Mouse (Mus musculus) intestine, postnatal 0 days (tissue): Measurements from ENCODE around the gene Cda. TPM values are rescaled to one million over a fixed set of nuclear protein-coding genes. Genes with fewer than 3 reads are reported as not detected.

Source experiments
- ATAC-seq: fragments of 200-750 bp; cut with Nextera tagmentation; 2 replicates; pipeline ENCODE4 v1.8.0; 2017; ENCODE audit warnings: mild to moderate bottlenecking, moderate TSS enrichment, moderate library complexity
- H3K27ac ChIP-seq: fragments of 300-500 bp; sonication (generic); 2 replicates; pipeline ENCODE4 v1.5.1; 2014; ENCODE audit warnings: mild to moderate bottlenecking, low read depth, low read length, moderate library complexity
- H3K27me3 ChIP-seq: fragments of 300-500 bp; sonication (generic); replicated peaks from 2 replicates; pipeline ENCODE4 v1.6.1; 2014; ENCODE audit warnings: low read length, mixed read lengths; ENCODE audit not compliant: control insufficient read depth, insufficient read depth
- H3K36me3 ChIP-seq: fragments of 300-500 bp; sonication (generic); 2 replicates; pipeline ENCODE4 v1.6.1; 2014; ENCODE audit warnings: mild to moderate bottlenecking, moderate library complexity; ENCODE audit not compliant: control insufficient read depth, insufficient read depth
- H3K4me1 ChIP-seq: fragments of 300-500 bp; sonication (generic); replicated peaks from 2 replicates; pipeline ENCODE4 v1.6.1; 2014; ENCODE audit warnings: antibody characterized with exemption, low read length, mixed read lengths; ENCODE audit not compliant: control insufficient read depth, insufficient read depth
- H3K4me2 ChIP-seq: fragments of 300-500 bp; sonication (generic); replicated peaks from 2 replicates; pipeline ENCODE4 v1.6.1; 2014; ENCODE audit warnings: low read depth, mild to moderate bottlenecking, moderate library complexity
- H3K4me3 ChIP-seq: fragments of 300-500 bp; sonication (generic); 2 replicates; pipeline ENCODE4 v1.5.1; 2014; ENCODE audit warnings: low read depth, low read length
- H3K9ac ChIP-seq: fragments of 300-500 bp; sonication (generic); 2 replicates; pipeline ENCODE4 v1.6.1; 2014; ENCODE audit warnings: mild to moderate bottlenecking, low read depth, low read length
- H3K9me3 ChIP-seq: fragments of 300-500 bp; sonication (generic); 2 replicates; pipeline ENCODE4 v1.6.1; 2016; ENCODE audit warnings: mixed run types; ENCODE audit not compliant: control insufficient read depth
- CTCF ChIP-seq: sonication (generic); IDR thresholded peaks from 2 replicates; pipeline ENCODE4 v1.5.1; 2016; ENCODE audit warnings: low read depth, mild to moderate bottlenecking, control low read depth, antibody characterized with exemption, moderate library complexity
- WGBS: fragments of 180-500 bp; shearing (Covaris S2); extraction: QIAGEN DNeasy Blood & Tissue Kit; methylation state at CpG from one replicate; pipeline ENCODE4 v1.1.7; 2014; 5-methylcytosine and 5-hydroxymethylcytosine counted together
- polyA plus RNA-seq: library from polyadenylated mRNA; unstranded; fragments of >200 nt; fragmentation: Nextera tagmentation; extraction: Ambion mirVana; gene quantifications from 2 replicates; pipeline ENCODE4 v1.2.1, GENCODE M21; 2015

Cda gene
- polyA plus RNA-seq, 1 experiment from 2014 or later: 37.5 TPM

GRCm38 (mm10) chr4:138325466-138326076 is 42.2 kb downstream of the Cda start:
- H3K4me3 ChIP-seq: peak overlapping the region; percentile 96
- no peaks in the 10 kb centered on the region for H3K9me3 ChIP-seq
- no peak for TF ChIP-seq CTCF
- H3K4me2 ChIP-seq: peak overlapping the region; percentile 78
- no peaks in the 10 kb centered on the region for H3K27me3 ChIP-seq
- H3K9ac ChIP-seq: peak overlapping the region; percentile 99
- peak overlapping the region; percentile 100 for H3K27ac ChIP-seq
- H3K4me1 ChIP-seq: peaks cover 4% of the 10 kb centered on the region; the same call in 1 of the 2 replicates
- peaks cover 1% of the 10 kb centered on the region; the same call in 1 of the 2 replicates for H3K36me3 ChIP-seq
- under 1% methylated on average over 43 of the region's 45 CpGs for WGBS
- peak; percentile 89 for ATAC-seq

GRCm38 (mm10) chr4:138324451-138324850 is 43.3 kb downstream of the Cda start:
- Histone ChIP-seq H3K9me3 (no peaks in the 10 kb centered on the region), H3K4me2 (no peak overlapping the region), H3K4me1 (peaks cover 4% of the 10 kb centered on the region; the same call in 1 of the 2 replicates), H3K9ac (no peak overlapping the region), H3K4me3 (no peak overlapping the region), H3K27ac (no peak overlapping the region), H3K27me3 (no peaks in the 10 kb centered on the region), H3K36me3 (peaks cover 5% of the 10 kb centered on the region; the same call in 1 of the 2 replicates)
- no peak for ATAC-seq
- no peak for TF ChIP-seq CTCF
- WGBS: 87% methylated on average over 3 of the region's 3 CpGs

- Histone ChIP-seq H3K4me2 (no peak overlapping the region), H3K27ac (no peak overlapping the region), H3K9me3 (no peaks in the 10 kb centered on the region), H3K4me1 (peaks cover 4% of the 10 kb centered on the region; the same call in 1 of the 2 replicates), H3K9ac (no peak overlapping the region), H3K27me3 (no peaks in the 10 kb centered on the region), H3K36me3 (peaks cover 5% of the 10 kb centered on the region; the same call in 1 of the 2 replicates), H3K4me3 (no peak overlapping the region)
- no peak for TF ChIP-seq CTCF
- ATAC-seq: no peak
- whole genome bisulfite sequencing: 37% methylated on average over 4 of the region's 4 CpGs
Measured at GRCm38 (mm10) chr4:138323753-138324152, 44.0 kb downstream of the Cda start.

- no peak overlapping the region for H3K4me2 ChIP-seq
- no peak for ATAC-seq
- no peak for TF ChIP-seq CTCF
- H3K36me3 ChIP-seq: peaks cover 10% of the 10 kb centered on the region; the same call in 1 of the 2 replicates
- H3K27ac ChIP-seq: no peak overlapping the region
- H3K9ac ChIP-seq: no peak overlapping the region
- no peaks in the 10 kb centered on the region for H3K27me3 ChIP-seq
- peaks cover 4% of the 10 kb centered on the region; the same call in 1 of the 2 replicates for H3K4me1 ChIP-seq
- H3K4me3 ChIP-seq: no peak overlapping the region
- H3K9me3 ChIP-seq: no peaks in the 10 kb centered on the region
- 58% methylated on average over 4 of the region's 4 CpGs for WGBS
Measured at GRCm38 (mm10) chr4:138322692-138323091, 45.1 kb downstream of the Cda start.

GRCm38 (mm10) chr4:138321488-138321887 is 46.3 kb downstream of the Cda start:
- TF ChIP-seq CTCF: no peak
- no peak for ATAC-seq
- H3K4me3 ChIP-seq: no peak overlapping the region
- H3K27ac ChIP-seq: no peak overlapping the region
- H3K4me2 ChIP-seq: no peak overlapping the region
- 80% methylated on average over 7 of the region's 7 CpGs for WGBS
- H3K36me3 ChIP-seq: peaks cover 19% of the 10 kb centered on the region
- H3K9ac ChIP-seq: no peak overlapping the region
- H3K4me1 ChIP-seq: peaks cover 3% of the 10 kb centered on the region; the same call in 1 of the 2 replicates
- no peaks in the 10 kb centered on the region for H3K27me3 ChIP-seq
- H3K9me3 ChIP-seq: no peaks in the 10 kb centered on the region

GRCm38 (mm10) chr4:138320711-138321110 is 47.1 kb downstream of the Cda start:
- no peak for TF ChIP-seq CTCF
- Histone ChIP-seq H3K27ac (no peak overlapping the region), H3K36me3 (peaks cover 24% of the 10 kb centered on the region), H3K9me3 (no peaks in the 10 kb centered on the region), H3K4me3 (no peak overlapping the region), H3K27me3 (no peaks in the 10 kb centered on the region), H3K4me2 (no peak overlapping the region), H3K4me1 (no peaks in the 10 kb centered on the region), H3K9ac (no peak overlapping the region)
- WGBS: 63% methylated on average over 11 of the region's 11 CpGs
- no peak for ATAC-seq
